Mouse (Mus musculus): ENCODE measurements around the gene Stim1.

GRCm38 (mm10) chr7:102330270-102330669 is 62.7 kb downstream of the Stim1 start:
- TF ChIP-seq CHD2 (IDR thresholded peaks at IDR 0.05; ENCODE audit: low read depth, low read length) (no peak), ZNF384 (IDR thresholded peaks at IDR 0.05; ENCODE audit: low read depth, low read length) (no peak), ZC3H11A (IDR thresholded peaks at IDR 0.05; ENCODE audit: borderline replicate concordance, low read depth, low read length) (no peak), HCFC1 (IDR thresholded peaks at IDR 0.05; ENCODE audit: borderline replicate concordance, insufficient read depth, low read length) (no peak)

Measured in ES-E14 (cell line).